Mouse (Mus musculus) B cell, adult 62 days (primary cell): Measurements from ENCODE around the gene Pde8a. TPM values are rescaled to one million over a fixed set of nuclear protein-coding genes. Genes with fewer than 3 reads are reported as not detected.

Source experiments
- total RNA-seq: library from RNA; stranded (reverse); gene quantifications from 4 replicates; pipeline ENCODE4 v1.2.4, GENCODE M21; 2023

Gene Pde8a
- 11.7 to 15.1 TPM (median 14.4 TPM) in 4 replicates for total RNA-seq

DNA sequence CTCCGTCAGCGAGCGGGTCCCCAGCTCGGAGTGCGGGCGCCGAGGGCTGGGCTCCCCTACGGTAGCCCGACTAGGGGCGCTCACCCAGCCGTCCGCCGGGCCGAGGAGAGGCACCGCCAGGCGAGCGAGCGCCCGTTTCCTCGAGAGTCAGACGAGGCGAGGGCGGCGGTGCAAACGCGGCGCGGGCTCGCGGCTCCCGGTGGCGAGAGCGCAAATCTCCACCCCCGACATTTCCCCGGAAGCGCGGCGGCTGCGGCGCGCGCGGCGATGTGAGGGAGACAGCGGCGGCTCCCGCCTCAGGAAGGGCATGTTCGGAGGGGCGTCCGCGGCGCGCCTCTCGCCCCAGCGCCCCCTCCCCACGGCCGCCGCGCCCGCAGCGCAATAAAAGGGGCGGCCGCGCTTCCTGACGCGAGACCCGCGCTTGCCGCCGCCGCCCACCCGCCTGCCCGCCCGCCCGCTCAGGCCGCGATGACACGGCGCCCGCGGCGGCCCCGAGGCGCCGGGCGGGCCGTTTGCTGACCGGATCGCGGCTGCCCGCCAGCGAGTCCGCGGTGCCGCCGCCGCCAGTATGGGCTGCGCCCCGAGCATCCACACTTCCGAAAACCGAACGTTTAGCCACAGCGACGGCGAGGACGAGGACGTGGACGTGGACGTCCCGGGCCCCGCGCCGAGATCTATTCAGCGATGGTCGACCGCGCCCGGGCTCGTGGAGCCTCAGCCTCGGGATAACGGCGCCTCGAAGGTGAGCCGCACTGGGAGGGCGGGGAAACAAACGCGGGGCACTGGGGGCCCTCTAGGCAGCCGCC lies at the start of gene Pde8a:
Gene Pde8a, plus strand, starts transcription at position 250 of the 806 bp plus-strand sequence.

DNA sequence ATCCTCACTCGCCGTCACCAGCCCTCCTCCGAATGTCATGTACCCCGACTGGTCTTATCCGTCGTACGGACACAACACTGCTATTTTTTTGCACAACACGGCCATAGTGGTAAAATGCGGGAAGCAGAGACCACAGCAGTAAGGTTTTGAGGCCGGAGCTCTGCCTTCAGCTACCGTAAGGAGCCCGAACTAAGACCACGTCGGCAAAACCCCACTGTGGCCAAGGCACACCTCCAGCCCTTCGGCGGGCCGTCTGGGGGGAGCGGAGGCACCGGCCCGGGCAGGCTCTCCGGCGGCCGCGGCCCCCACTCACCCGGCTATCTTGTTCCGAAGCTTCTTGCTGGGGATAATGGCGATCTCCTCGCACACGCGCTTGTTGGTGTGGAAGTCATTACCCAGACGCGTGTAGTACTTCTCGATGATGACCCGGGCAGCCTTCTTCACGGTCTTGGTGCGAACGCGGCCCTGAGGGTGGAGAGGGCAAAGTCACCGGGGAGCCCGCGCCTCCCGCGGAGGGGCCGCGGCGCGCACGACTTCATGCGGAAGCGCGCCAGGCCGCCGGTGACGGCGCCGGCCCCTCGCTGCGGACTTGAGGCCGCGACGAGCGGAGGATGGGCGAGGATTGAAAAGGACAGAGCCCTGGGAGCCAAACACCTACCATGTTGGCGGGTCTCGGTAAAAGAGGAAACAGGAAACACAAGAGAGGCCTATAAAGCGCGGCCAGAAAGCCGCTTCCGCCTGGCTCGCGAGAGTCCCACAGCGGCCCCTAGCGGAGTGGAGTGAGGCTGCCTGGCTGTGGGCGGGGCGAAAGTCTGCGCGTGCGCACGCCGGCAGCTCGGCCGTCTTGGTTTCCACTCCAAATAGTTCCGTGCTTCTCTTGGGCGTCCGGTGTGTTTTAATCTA lies 131.4 kb downstream of the Pde8a start, which contains the start of gene Rps17:
Gene Rps17, minus strand, starts transcription at position 711 of the 903 bp plus-strand sequence.

Other genes starting within 250 kb of the Pde8a start
- gene Zfp592, start 219.9 kb upstream of the Pde8a start, total RNA-seq: 103 to 125 TPM (median 112 TPM) in 4 replicates
- 0.36 to 0.52 TPM (median 0.46 TPM) in 4 replicates for gene Alpk3, start 156.0 kb upstream of the Pde8a start, total RNA-seq
- not detected in 4 replicates for gene Slc28a1, start 98.8 kb upstream of the Pde8a start, total RNA-seq
- gene Rps17, start 131.7 kb downstream of the Pde8a start, total RNA-seq: 1,669 to 1,834 TPM (median 1,740 TPM) in 4 replicates
- gene Cpeb1, start 241.9 kb downstream of the Pde8a start, total RNA-seq: not detected in 4 replicates